Mouse (Mus musculus): Measurements from ENCODE around the gene Shld2.

GRCm38 (mm10) chr14:34208651-34209050 is 101.6 kb downstream of the Shld2 start:
- TF ChIP-seq CTCF (IDR thresholded peaks at IDR 0.05; ENCODE audit: low read depth) (peak; percentile 61), EP300 (IDR thresholded peaks at IDR 0.05; ENCODE audit: low read depth) (no peak)

Data from liver, postnatal 0 days (tissue).